Mouse (Mus musculus) hindbrain, embryonic 13.5 days (tissue): Measurements from ENCODE around the gene Atp8a1. TPM values are rescaled to one million over a fixed set of nuclear protein-coding genes. Genes with fewer than 3 reads are reported as not detected.

Experiments used
- ATAC-seq: fragments of 200-750 bp; cut with Nextera tagmentation; 2 replicates; pipeline ENCODE4 v1.8.0; 2017; ENCODE audit warnings: moderate TSS enrichment; ENCODE audit not compliant: low FRiP score
- H3K27ac ChIP-seq: fragments of 300-500 bp; sonication (generic); 2 replicates; pipeline ENCODE4 v1.5.1; 2015; ENCODE audit warnings: inconsistent platforms, mild to moderate bottlenecking, moderate library complexity
- H3K27me3 ChIP-seq: fragments of 300-500 bp; sonication (generic); 2 replicates; pipeline ENCODE4 v1.6.1; 2015; ENCODE audit warnings: mild to moderate bottlenecking, inconsistent platforms
- H3K36me3 ChIP-seq: fragments of 300-500 bp; sonication (generic); 2 replicates; pipeline ENCODE4 v1.6.1; 2015; ENCODE audit warnings: mild to moderate bottlenecking, inconsistent platforms
- H3K4me1 ChIP-seq: fragments of 300-500 bp; sonication (generic); replicated peaks from 2 replicates; pipeline ENCODE4 v1.6.1; 2015; ENCODE audit warnings: inconsistent platforms
- H3K4me2 ChIP-seq: fragments of 300-500 bp; sonication (generic); 2 replicates; pipeline ENCODE4 v1.6.1; 2015; ENCODE audit warnings: inconsistent platforms, mild to moderate bottlenecking, moderate library complexity
- H3K4me3 ChIP-seq: fragments of 300-500 bp; sonication (generic); 2 replicates; pipeline ENCODE4 v1.5.1; 2015; ENCODE audit warnings: mild to moderate bottlenecking, inconsistent platforms
- H3K9ac ChIP-seq: fragments of 300-500 bp; sonication (generic); 2 replicates; pipeline ENCODE4 v1.6.1; 2015; ENCODE audit warnings: mild to moderate bottlenecking, inconsistent platforms
- H3K9me3 ChIP-seq: fragments of 300-500 bp; sonication (generic); 2 replicates; pipeline ENCODE4 v1.6.1; 2016; ENCODE audit warnings: inconsistent platforms
- WGBS: fragments of 180-500 bp; shearing (Covaris S2); methylation state at CpG from one replicate; pipeline ENCODE4 v1.1.7; 2015; 5-methylcytosine and 5-hydroxymethylcytosine counted together
- polyA plus RNA-seq: library from polyadenylated mRNA; unstranded; fragments of >200 nt; fragmentation: Nextera tagmentation; extraction: Ambion mirVana; gene quantifications from 2 replicates; pipeline ENCODE4 v1.2.1, GENCODE M21; 2015

Gene Atp8a1
- polyA plus RNA-seq, 1 experiment from 2014 or later: 43.8 TPM

DNA sequence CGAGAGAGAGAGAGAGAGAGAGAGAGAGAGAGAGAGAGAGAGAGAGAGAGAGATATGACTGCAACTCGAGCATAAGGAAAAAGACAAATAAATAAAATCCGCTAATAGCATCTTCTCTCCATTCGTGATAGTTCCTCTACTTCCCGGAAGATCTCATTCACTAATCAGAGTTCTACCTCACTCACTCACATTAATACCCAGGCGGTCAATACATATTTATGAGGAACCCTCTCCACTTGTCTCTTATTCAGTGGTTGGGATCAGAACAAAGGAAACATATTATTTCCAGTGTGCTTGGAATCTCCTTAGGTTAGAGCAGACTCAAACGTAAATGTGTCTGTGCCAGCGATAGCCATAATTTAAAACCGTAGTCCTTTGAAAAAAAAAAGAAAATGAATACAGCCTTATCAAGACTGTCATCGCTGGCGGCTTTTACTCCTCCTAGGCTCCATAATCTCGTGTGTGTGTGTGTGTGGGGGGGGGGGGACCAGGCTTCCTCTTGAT is 1.3 kb upstream of the Atp8a1 start:
- H3K27me3 ChIP-seq: no peaks in the 10 kb centered on the region
- peak overlapping the region; percentile 89; the same call in 1 of the 2 replicates for H3K4me3 ChIP-seq
- peak overlapping the region; percentile 89; the same call in 1 of the 2 replicates for H3K9ac ChIP-seq

GRCm38 (mm10) chr5:67846361-67847224 is 641 bp downstream of the Atp8a1 start:
- peak; percentile 67; the same call in 1 of the 2 replicates for ATAC-seq
- no peaks in the 10 kb centered on the region for H3K9me3 ChIP-seq
- H3K4me2 ChIP-seq: peak overlapping the region; percentile 78
- WGBS: under 1% methylated on average over 36 of the region's 39 CpGs
- peak overlapping the region; percentile 89 for H3K9ac ChIP-seq
- no peaks in the 10 kb centered on the region for H3K27me3 ChIP-seq
- H3K4me1 ChIP-seq: peaks cover 64% of the 10 kb centered on the region
- peak overlapping the region; percentile 94 for H3K27ac ChIP-seq
- no peaks in the 10 kb centered on the region for H3K36me3 ChIP-seq
- H3K4me3 ChIP-seq: peak overlapping the region; percentile 89

More for the DNA sequence above, 1.3 kb upstream of the Atp8a1 start:
- WGBS: 35% methylated on average over 12 of the region's 12 CpGs
- H3K36me3 ChIP-seq: no peaks in the 10 kb centered on the region
- H3K27ac ChIP-seq: peak overlapping the region; percentile 94
- H3K9me3 ChIP-seq: no peaks in the 10 kb centered on the region
- H3K4me2 ChIP-seq: peak overlapping the region; percentile 78
- no peak for ATAC-seq
- H3K4me1 ChIP-seq: peaks cover 44% of the 10 kb centered on the region

DNA sequence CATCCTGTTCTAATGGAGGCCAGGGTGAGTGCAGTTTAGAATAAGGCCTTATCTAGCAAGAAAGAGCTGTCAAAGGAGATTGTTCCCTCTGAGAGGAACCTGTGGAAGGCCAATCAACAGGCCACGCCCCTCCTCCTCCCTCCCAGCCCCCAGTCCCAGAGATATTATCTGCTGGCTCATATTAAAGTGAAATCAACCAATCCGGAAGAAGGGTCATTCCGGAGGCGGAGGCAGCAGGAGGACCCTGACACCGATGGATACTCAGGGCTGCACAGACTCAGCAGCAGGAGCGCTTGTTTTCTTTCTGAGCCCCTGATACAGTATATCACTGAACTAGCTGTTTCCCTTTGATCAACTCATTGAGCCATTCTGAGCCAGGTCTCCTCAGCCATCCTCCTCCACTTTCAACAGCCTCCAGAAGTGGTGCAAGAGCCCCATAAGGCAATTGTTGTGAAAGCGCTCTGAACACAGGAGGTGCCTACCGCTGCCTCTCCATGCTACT is 2.0 kb downstream of the Atp8a1 start:
- H3K27me3 ChIP-seq: no peaks in the 10 kb centered on the region
- peaks cover 73% of the 10 kb centered on the region for H3K4me1 ChIP-seq
- peak overlapping the region; percentile 45 for H3K27ac ChIP-seq
- peak overlapping the region; percentile 78 for H3K4me2 ChIP-seq
- peak overlapping the region; percentile 89 for H3K4me3 ChIP-seq
- 11% methylated on average over 8 of the region's 8 CpGs for WGBS
- ATAC-seq: no peak
- no peaks in the 10 kb centered on the region for H3K36me3 ChIP-seq
- H3K9me3 ChIP-seq: no peaks in the 10 kb centered on the region
- peak overlapping the region; percentile 89 for H3K9ac ChIP-seq

- no peaks in the 10 kb centered on the region for H3K36me3 ChIP-seq
- no peak overlapping the region for H3K27ac ChIP-seq
- H3K9ac ChIP-seq: 0 out of 2 replicates have a peak overlapping the region, but pooled peaks have one; percentile 89
- ATAC-seq: no peak
- 85% methylated on average over 4 of the region's 4 CpGs for WGBS
- H3K4me3 ChIP-seq: no peak overlapping the region
- H3K9me3 ChIP-seq: no peaks in the 10 kb centered on the region
- H3K4me1 ChIP-seq: peaks cover 68% of the 10 kb centered on the region
- no peaks in the 10 kb centered on the region for H3K27me3 ChIP-seq
- H3K4me2 ChIP-seq: peak overlapping the region; percentile 78
These were observed 3.2 kb downstream of the Atp8a1 start for GRCm38 (mm10) chr5:67844070-67844469.

- Histone ChIP-seq H3K4me1 (peaks cover 55% of the 10 kb centered on the region), H3K36me3 (0 out of 2 replicates have a peak, but pooled peaks cover under 1% of the 10 kb centered on the region), H3K9ac (no peak overlapping the region), H3K27me3 (no peaks in the 10 kb centered on the region), H3K27ac (peak overlapping the region; percentile 74), H3K4me2 (peak overlapping the region; percentile 29), H3K4me3 (no peak overlapping the region; the same call in 1 of the 2 replicates), H3K9me3 (no peaks in the 10 kb centered on the region)
- WGBS: 12% methylated on average over 6 of the region's 6 CpGs
- peak; percentile 15; the same call in 1 of the 2 replicates for ATAC-seq
These were observed 4.9 kb downstream of the Atp8a1 start for GRCm38 (mm10) chr5:67842306-67842705.

- H3K27ac ChIP-seq: no peak overlapping the region
- no peak overlapping the region for H3K4me2 ChIP-seq
- no peak overlapping the region for H3K4me3 ChIP-seq
- no peak overlapping the region for H3K9ac ChIP-seq
- H3K36me3 ChIP-seq: peaks cover 10% of the 10 kb centered on the region
- H3K9me3 ChIP-seq: no peaks in the 10 kb centered on the region
- no peak for ATAC-seq
- H3K27me3 ChIP-seq: no peaks in the 10 kb centered on the region
- 97% methylated on average over 5 of the region's 5 CpGs for WGBS
- peaks cover 17% of the 10 kb centered on the region; the same call in 1 of the 2 replicates for H3K4me1 ChIP-seq
These were observed 13.4 kb downstream of the Atp8a1 start for GRCm38 (mm10) chr5:67833841-67834240.

DNA sequence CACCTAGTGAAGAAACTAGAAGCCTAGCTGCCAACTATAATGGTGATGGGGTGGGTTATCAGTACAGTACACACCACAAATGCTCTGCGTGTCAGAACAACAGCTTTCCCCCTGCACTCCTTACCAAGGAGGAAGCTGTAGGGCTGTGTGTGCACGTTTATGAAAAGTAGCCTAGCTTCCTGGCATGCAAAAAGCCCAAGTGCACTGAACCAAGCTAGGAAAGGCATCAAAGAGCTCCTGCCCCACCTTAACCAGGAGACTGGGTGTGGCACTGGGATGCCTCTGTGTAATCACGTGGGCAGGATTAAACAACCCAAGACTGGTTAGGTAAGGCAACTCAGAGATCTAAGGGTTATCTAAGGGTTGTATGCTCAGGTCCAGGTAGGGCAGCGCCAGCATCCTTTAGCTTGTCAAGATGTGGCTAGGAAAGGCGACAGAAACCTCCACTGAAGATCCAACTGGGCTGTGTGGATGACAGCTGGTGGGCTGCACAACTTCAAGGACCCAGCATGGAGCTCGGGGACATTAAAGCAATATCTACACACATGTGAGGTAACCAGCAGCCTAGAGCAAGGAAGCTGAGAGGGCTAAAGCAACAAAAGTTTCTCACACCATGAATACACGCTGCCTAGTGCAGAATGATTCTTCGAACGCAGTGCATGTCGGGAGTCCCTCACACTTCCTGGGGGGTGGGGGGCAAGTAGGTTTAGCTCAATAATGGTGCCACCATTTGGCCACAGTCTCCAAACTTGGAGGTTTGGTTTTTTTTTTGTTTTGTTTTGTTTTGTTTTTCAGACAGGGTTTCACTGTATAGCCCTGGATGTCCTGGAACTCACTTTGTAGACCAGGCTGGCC is 15.7 kb downstream of the Atp8a1 start:
- ATAC-seq: no peak
- Histone ChIP-seq H3K4me2 (no peak overlapping the region), H3K9me3 (no peaks in the 10 kb centered on the region), H3K36me3 (peaks cover 2% of the 10 kb centered on the region), H3K27me3 (no peaks in the 10 kb centered on the region), H3K27ac (no peak overlapping the region), H3K4me1 (peaks cover 20% of the 10 kb centered on the region; the same call in 1 of the 2 replicates), H3K4me3 (no peak overlapping the region), H3K9ac (no peak overlapping the region)
- WGBS: 87% methylated on average over 10 of the region's 10 CpGs

DNA sequence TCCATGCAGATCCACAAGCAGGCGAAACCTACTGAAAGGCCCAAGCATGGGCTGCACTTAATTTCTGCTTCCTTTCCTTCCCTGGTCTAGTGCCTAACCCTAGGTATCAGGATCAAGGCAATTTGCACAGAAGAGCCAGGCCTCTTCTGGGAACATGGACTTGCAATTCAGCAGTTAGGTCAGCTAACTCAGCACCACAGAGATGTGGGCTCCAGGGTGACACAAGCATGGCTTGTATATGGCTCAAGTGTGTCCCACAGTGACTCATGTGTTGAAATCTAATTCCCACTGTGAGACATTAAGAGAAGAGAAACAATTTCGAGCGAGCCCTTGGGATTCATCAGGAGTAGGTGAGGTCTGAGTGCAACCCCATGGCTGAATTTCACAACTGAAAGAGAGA is 18.9 kb downstream of the Atp8a1 start:
- Histone ChIP-seq H3K9me3 (no peaks in the 10 kb centered on the region), H3K4me1 (peaks cover 21% of the 10 kb centered on the region; the same call in 1 of the 2 replicates), H3K9ac (no peak overlapping the region), H3K4me3 (no peak overlapping the region), H3K27me3 (no peaks in the 10 kb centered on the region), H3K27ac (no peak overlapping the region), H3K4me2 (no peak overlapping the region), H3K36me3 (no peaks in the 10 kb centered on the region)
- ATAC-seq: no peak
- WGBS: 94% methylated on average over 3 of the region's 3 CpGs

DNA sequence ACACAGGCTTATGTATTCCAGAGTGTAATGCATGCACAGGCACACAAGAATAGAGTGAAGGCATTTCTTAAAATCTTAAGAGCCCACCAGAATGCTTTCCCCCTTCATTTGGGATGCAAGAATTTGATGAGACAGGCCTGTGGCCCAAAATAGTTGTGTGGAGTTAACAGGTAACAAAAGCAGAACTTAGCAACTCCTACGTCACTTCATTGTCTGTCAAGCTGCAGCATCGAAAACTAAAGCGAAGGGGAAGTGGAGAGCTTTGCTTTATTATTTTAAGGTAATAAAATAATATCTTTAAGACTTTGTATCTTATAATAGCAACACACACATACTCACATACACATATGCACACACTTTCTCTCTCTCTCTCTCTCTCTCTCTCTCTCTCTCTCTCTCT is 20.3 kb downstream of the Atp8a1 start:
- 91% methylated on average over 3 of the region's 3 CpGs for WGBS
- no peak for ATAC-seq
- Histone ChIP-seq H3K27me3 (no peaks in the 10 kb centered on the region), H3K9me3 (no peaks in the 10 kb centered on the region), H3K9ac (no peak overlapping the region), H3K4me2 (no peak overlapping the region), H3K4me1 (peaks cover 15% of the 10 kb centered on the region; the same call in 1 of the 2 replicates), H3K36me3 (no peaks in the 10 kb centered on the region), H3K27ac (no peak overlapping the region), H3K4me3 (no peak overlapping the region)

- Histone ChIP-seq H3K9me3 (no peaks in the 10 kb centered on the region), H3K27ac (no peak overlapping the region), H3K4me3 (no peak overlapping the region), H3K4me1 (peaks cover 13% of the 10 kb centered on the region; the same call in 1 of the 2 replicates), H3K36me3 (no peaks in the 10 kb centered on the region), H3K4me2 (no peak overlapping the region), H3K9ac (no peak overlapping the region), H3K27me3 (no peaks in the 10 kb centered on the region)
- WGBS: 89% methylated on average over 9 of the region's 9 CpGs
- ATAC-seq: no peak
These were observed 21.0 kb downstream of the Atp8a1 start for GRCm38 (mm10) chr5:67826278-67826677.

GRCm38 (mm10) chr5:67824600-67824999 is 22.6 kb downstream of the Atp8a1 start:
- Histone ChIP-seq H3K27me3 (no peaks in the 10 kb centered on the region), H3K4me3 (no peak overlapping the region), H3K27ac (no peak overlapping the region), H3K9ac (no peak overlapping the region), H3K4me1 (peaks cover 11% of the 10 kb centered on the region; the same call in 1 of the 2 replicates), H3K4me2 (no peak overlapping the region), H3K9me3 (no peaks in the 10 kb centered on the region), H3K36me3 (no peaks in the 10 kb centered on the region)
- no peak for ATAC-seq
- WGBS: 84% methylated on average over 2 of the region's 2 CpGs

GRCm38 (mm10) chr5:67823771-67824170 is 23.5 kb downstream of the Atp8a1 start:
- no peak for ATAC-seq
- Histone ChIP-seq H3K9ac (no peak overlapping the region), H3K9me3 (no peaks in the 10 kb centered on the region), H3K27ac (no peak overlapping the region), H3K27me3 (no peaks in the 10 kb centered on the region), H3K4me3 (no peak overlapping the region), H3K4me2 (no peak overlapping the region), H3K4me1 (peaks cover 11% of the 10 kb centered on the region; the same call in 1 of the 2 replicates), H3K36me3 (no peaks in the 10 kb centered on the region)
- WGBS: 89% methylated on average over 5 of the region's 5 CpGs
